Mouse (Mus musculus) brain, embryonic 14.5 days (tissue): ENCODE measurements around the gene Dcun1d4. TPM values are rescaled to one million over a fixed set of nuclear protein-coding genes. Genes with fewer than 3 reads are reported as not detected.

Experiments
- DNase-seq: peaks from one replicate; pipeline ENCODE4 v3.0.0-alpha.2; 2011; ENCODE audit warnings: low read depth
- CTCF ChIP-seq: fragments of 200-500 bp; IDR thresholded peaks from 2 replicates; pipeline ENCODE4 v1.5.1; 2012; ENCODE audit warnings: inconsistent platforms, mild to moderate bottlenecking, moderate library complexity, borderline replicate concordance; ENCODE audit not compliant: insufficient read depth, insufficient read length; ENCODE audit errors: extremely low read depth
- POLR2A ChIP-seq: fragments of 200-500 bp; IDR thresholded peaks from 2 replicates; pipeline ENCODE4 v1.6.1; 2012; ENCODE audit warnings: mild to moderate bottlenecking, inconsistent platforms, borderline replicate concordance; ENCODE audit not compliant: poor library complexity, insufficient read depth, insufficient read length, severe bottlenecking; ENCODE audit errors: extremely low read depth
- polyA plus RNA-seq: library from polyadenylated mRNA; depleted of rRNA; stranded (reverse); fragments of >200 nt; gene quantifications from 2 replicates; pipeline ENCODE4 v1.2.3, GENCODE M21; 2012

The Dcun1d4 gene
- polyA plus RNA-seq, 1 experiment, result 43.7 TPM

- TF ChIP-seq CTCF (no peak), POLR2A (no peak)
- DNase-seq, result no peak
Observed at GRCm38 (mm10) chr5:73503015-73503757, 22.4 kb downstream of the Dcun1d4 start.

GRCm38 (mm10) chr5:73511074-73511473 is 30.3 kb downstream of the Dcun1d4 start:
- TF ChIP-seq POLR2A, result no peak
- no peak for TF ChIP-seq CTCF
- no peak for DNase-seq

- DNase-seq, result no peak
- no peak for TF ChIP-seq CTCF
- no peak for TF ChIP-seq POLR2A
Observed at GRCm38 (mm10) chr5:73512241-73512640, 31.4 kb downstream of the Dcun1d4 start.

DNA sequence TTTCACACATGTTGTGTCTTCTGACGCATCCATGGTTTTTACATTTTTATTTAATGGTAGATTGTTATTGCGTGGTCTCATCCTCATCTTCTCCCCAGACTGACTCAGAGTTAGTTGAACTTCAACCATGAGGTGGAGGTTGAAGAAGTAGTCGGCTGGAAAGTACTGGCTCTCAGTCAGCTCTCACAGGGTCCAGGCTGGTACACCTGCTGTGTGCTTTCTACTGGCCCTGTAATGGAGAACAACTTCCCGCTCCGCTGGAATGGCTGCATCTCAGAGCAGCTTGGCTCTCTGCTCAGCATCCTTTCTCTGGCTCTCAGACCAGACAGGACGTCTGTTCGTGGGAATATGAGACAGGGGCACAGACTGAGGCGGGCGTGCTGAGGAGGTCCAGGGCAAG is 31.9 kb downstream of the Dcun1d4 start:
- no peak for DNase-seq
- TF ChIP-seq CTCF (no peak), POLR2A (no peak)

GRCm38 (mm10) chr5:73514202-73514601 is 33.4 kb downstream of the Dcun1d4 start:
- no peak for DNase-seq
- TF ChIP-seq CTCF, result no peak
- TF ChIP-seq POLR2A, result no peak

- no peak for DNase-seq
- TF ChIP-seq POLR2A, result no peak
- TF ChIP-seq CTCF, result no peak
Observed at GRCm38 (mm10) chr5:73517299-73517698, 36.5 kb downstream of the Dcun1d4 start.

DNA sequence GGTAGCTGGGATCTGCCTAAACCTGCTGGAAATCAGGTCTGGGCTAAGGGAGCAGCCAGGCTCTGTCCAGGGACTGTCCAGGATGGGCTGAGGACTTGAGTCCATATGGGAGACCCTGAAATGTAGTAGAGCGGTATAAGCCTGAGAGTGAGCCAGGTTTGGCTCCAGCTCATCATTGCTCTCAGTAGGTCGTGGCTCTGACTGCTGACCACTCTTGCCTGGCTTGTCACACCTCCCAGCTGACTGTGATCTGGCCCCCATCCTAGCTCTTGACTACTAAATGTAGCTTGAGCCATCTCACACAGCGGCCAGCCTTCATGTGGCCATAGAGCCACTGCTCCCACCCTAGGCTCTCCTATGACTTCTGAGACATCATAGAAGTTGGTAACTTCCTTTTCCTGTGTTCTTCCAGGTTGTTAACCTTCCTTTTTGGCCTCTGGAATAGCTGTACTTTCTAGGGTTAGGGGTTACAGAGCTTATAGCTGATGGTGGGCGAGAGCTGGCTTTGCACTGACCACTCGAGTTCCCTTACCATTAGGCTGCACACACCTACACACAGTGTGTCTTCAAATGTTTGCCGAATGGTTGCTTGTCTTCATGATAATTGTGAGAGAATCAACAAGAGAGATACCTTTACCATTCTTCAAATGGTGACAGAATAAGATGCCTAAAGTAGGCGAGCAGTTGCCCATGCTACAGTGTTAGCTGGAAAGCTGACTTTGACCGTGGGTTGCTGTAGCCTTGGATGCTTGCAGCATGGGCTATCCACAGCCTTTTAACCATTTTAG is 37.8 kb downstream of the Dcun1d4 start:
- DNase-seq, result no peak
- TF ChIP-seq POLR2A, result no peak
- no peak for TF ChIP-seq CTCF

GRCm38 (mm10) chr5:73520787-73521186 is 40.0 kb downstream of the Dcun1d4 start:
- TF ChIP-seq CTCF (no peak), POLR2A (no peak)
- no peak for DNase-seq

- DNase-seq, result no peak
- TF ChIP-seq POLR2A (no peak), CTCF (no peak)
Observed at GRCm38 (mm10) chr5:73523227-73523626, 42.4 kb downstream of the Dcun1d4 start.

DNA sequence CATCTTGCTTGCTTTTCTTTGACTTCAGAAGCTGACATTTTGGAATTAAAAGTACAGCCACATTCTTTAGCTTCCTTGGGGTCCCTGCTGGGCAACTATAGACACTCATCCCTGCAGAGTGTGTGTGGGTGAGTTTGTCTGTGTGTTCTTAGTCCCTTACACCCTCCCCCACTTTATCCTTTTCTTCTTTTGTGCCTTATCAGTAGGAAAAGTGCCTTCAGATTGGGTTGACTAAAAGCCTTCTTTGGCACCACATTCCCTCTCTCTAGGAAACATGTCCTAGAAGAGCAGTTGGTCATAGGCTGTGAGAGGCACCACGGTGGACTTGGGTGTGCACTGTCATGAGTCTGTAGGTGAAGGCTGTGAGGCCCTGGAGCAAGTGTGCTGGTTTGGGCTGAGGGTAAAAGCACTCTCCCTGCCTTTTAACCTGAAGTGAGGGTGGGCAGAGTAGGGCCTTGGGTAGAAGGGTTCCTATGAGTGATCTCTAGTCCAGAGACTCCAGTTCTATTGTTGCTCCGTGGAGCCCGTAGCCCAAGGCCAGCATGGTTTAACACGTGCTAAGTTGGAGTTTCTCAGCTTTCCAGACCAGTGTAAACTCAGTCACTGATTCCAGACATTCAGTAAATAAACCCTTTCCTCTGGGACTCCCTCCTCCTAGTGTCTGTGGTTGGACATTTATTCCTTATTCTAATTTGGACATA is 43.6 kb downstream of the Dcun1d4 start:
- no peak for DNase-seq
- TF ChIP-seq CTCF (no peak), POLR2A (no peak)

GRCm38 (mm10) chr5:73532222-73532621 is 51.4 kb downstream of the Dcun1d4 start:
- TF ChIP-seq CTCF (no peak), POLR2A (no peak)
- DNase-seq, result no peak

DNA sequence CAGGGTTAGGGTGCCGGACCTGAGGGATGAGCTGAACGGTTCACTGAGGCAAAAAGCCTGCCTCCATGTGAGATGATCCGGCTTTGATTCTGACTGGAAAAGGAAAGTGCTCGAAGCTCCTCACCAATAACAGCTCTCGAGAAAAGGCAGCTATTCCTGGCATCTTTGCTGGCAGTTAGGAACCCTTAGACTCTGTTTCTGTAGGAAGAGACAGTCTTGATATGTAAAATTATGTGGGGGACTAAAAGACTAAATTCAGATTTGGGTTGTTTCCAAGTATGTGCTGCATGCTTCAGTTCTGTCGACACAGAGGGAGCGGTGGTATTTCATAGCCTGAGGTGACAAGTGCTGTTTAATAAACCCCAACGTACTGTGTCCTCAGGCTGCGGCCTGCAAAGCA is 52.1 kb downstream of the Dcun1d4 start:
- DNase-seq, result no peak
- no peak for TF ChIP-seq CTCF
- no peak for TF ChIP-seq POLR2A
